Mouse (Mus musculus) G1E (cell line): ENCODE measurements around the gene Vcpkmt.

Experiments
- CTCF ChIP-seq: IDR thresholded peaks from 2 replicates; pipeline ENCODE4 v1.5.1; 2012; ENCODE audit warnings: low read depth, low read length, inconsistent platforms, mixed read lengths
- POLR2AphosphoS5 ChIP-seq: IDR thresholded peaks from 2 replicates; pipeline ENCODE4 v1.6.1; 2012; ENCODE audit warnings: low read depth, low read length, inconsistent platforms; ENCODE audit not compliant: insufficient replicate concordance

- TF ChIP-seq CTCF, result no peak
- TF ChIP-seq POLR2AphosphoS5, result no peak
Observed at GRCm38 (mm10) chr12:69537243-69537674, 45.6 kb downstream of the Vcpkmt start.
